Mouse (Mus musculus) kidney, postnatal 0 days (tissue): ENCODE measurements around the gene Wdr70. TPM values are rescaled to one million over a fixed set of nuclear protein-coding genes. Genes with fewer than 3 reads are reported as not detected.
A peak's percentile ranks its signal among the peaks of the same experiment; 100 is the strongest.
"Not testable (repeated sequence)": the region's sequence is repeated elsewhere in the genome, so short reads cannot be mapped to it uniquely, and the experiment has no call there.

Experiments
- ATAC-seq: fragments of 200-750 bp; cut with Nextera tagmentation; replicated peaks from 2 replicates; pipeline ENCODE4 v1.8.0; 2017; ENCODE audit warnings: low read depth, moderate number of reproducible peaks, moderate TSS enrichment, moderate library complexity; ENCODE audit not compliant: low FRiP score
- DNase-seq: peaks from one replicate; pipeline ENCODE4 v3.0.0-alpha.2; 2016; ENCODE audit warnings: low spot score
- H3K27ac ChIP-seq: fragments of 300-500 bp; sonication (generic); 2 replicates; pipeline ENCODE4 v1.5.1; 2014; ENCODE audit warnings: mild to moderate bottlenecking
- H3K27me3 ChIP-seq: fragments of 300-500 bp; sonication (generic); 2 replicates; pipeline ENCODE4 v1.6.1; 2014; ENCODE audit warnings: low read length, mixed read lengths; ENCODE audit not compliant: insufficient read depth
- H3K36me3 ChIP-seq: fragments of 300-500 bp; sonication (generic); 2 replicates; pipeline ENCODE4 v1.6.1; 2014; ENCODE audit warnings: low read length, mixed read lengths; ENCODE audit not compliant: insufficient read depth
- H3K4me1 ChIP-seq: fragments of 300-500 bp; sonication (generic); replicated peaks from 2 replicates; pipeline ENCODE4 v1.6.1; 2014; ENCODE audit warnings: antibody characterized with exemption, low read length, mixed read lengths; ENCODE audit not compliant: insufficient read depth
- H3K4me2 ChIP-seq: fragments of 300-500 bp; sonication (generic); 2 replicates; pipeline ENCODE4 v1.6.1; 2014; ENCODE audit warnings: mild to moderate bottlenecking, low read length, moderate library complexity, mixed read lengths
- H3K4me3 ChIP-seq: fragments of 300-500 bp; sonication (generic); replicated peaks from 2 replicates; pipeline ENCODE4 v1.5.1; 2014; ENCODE audit warnings: low read depth, low read length
- H3K9ac ChIP-seq: fragments of 300-500 bp; sonication (generic); 2 replicates; pipeline ENCODE4 v1.6.1; 2014; ENCODE audit warnings: low read depth, low read length
- H3K9me3 ChIP-seq: fragments of 300-500 bp; sonication (generic); replicated peaks from 2 replicates; pipeline ENCODE4 v1.6.1; 2016; ENCODE audit warnings: low read length, inconsistent platforms, mixed read lengths
- CTCF ChIP-seq: IDR thresholded peaks from 2 replicates; pipeline ENCODE4 v1.5.1; 2016; ENCODE audit warnings: antibody characterized with exemption, low read depth, mild to moderate bottlenecking, moderate library complexity
- WGBS: fragments of 180-500 bp; shearing (Covaris S2); extraction: QIAGEN DNeasy Blood & Tissue Kit; methylation state at CpG from one replicate; pipeline ENCODE4 v1.1.7; 2014; 5-methylcytosine and 5-hydroxymethylcytosine counted together
- polyA plus RNA-seq: library from polyadenylated mRNA; unstranded; fragments of >200 nt; fragmentation: Nextera tagmentation; extraction: Ambion mirVana; gene quantifications from 2 replicates; pipeline ENCODE4 v1.2.1, GENCODE M21; 2015

Gene Wdr70
- polyA plus RNA-seq, 1 experiment from 2014 or later: 39.5 TPM

GRCm38 (mm10) chr15:8088715-8089114 lies 10.3 kb downstream of the Wdr70 start:
- no peak overlapping the region for H3K27ac ChIP-seq
- no peak for TF ChIP-seq CTCF
- H3K36me3 ChIP-seq: peaks cover 12% of the 10 kb centered on the region
- 76% methylated on average over 3 of the region's 3 CpGs for WGBS
- H3K9ac ChIP-seq: no peak overlapping the region
- H3K4me2 ChIP-seq: no peak overlapping the region
- H3K9me3 ChIP-seq: no peaks in the 10 kb centered on the region
- no peak for DNase-seq
- 0 out of 2 replicates have a peak, but pooled peaks have one; percentile 29 for ATAC-seq
- no peaks in the 10 kb centered on the region for H3K27me3 ChIP-seq
- no peak overlapping the region for H3K4me3 ChIP-seq
- H3K4me1 ChIP-seq: no peaks in the 10 kb centered on the region

- no peak overlapping the region for H3K27ac ChIP-seq
- no peak overlapping the region for H3K9ac ChIP-seq
- H3K4me2 ChIP-seq: no peak overlapping the region
- no peak for ATAC-seq
- no peaks in the 10 kb centered on the region for H3K27me3 ChIP-seq
- H3K36me3 ChIP-seq: peaks cover 12% of the 10 kb centered on the region
- no peaks in the 10 kb centered on the region for H3K4me1 ChIP-seq
- no peak for TF ChIP-seq CTCF
- H3K4me3 ChIP-seq: no peak overlapping the region
- no peak for DNase-seq
- WGBS: 91% methylated on average over 4 of the region's 4 CpGs
- no peaks in the 10 kb centered on the region for H3K9me3 ChIP-seq
Observed at GRCm38 (mm10) chr15:8087293-8087692, 11.7 kb downstream of the Wdr70 start.

- H3K27ac ChIP-seq: no peak overlapping the region
- ATAC-seq (no peak), DNase-seq (no peak)
- WGBS: 94% methylated on average over 8 of the region's 8 CpGs
- H3K9me3 ChIP-seq: no peaks in the 10 kb centered on the region
- no peaks in the 10 kb centered on the region for H3K27me3 ChIP-seq
- H3K36me3 ChIP-seq: peaks cover 15% of the 10 kb centered on the region
- H3K4me3 ChIP-seq: no peak overlapping the region
- TF ChIP-seq CTCF: no peak
- H3K4me1 ChIP-seq: no peaks in the 10 kb centered on the region
- H3K9ac ChIP-seq: no peak overlapping the region
- no peak overlapping the region for H3K4me2 ChIP-seq
Observed at GRCm38 (mm10) chr15:8082139-8082538, 16.9 kb downstream of the Wdr70 start.

- H3K9ac ChIP-seq, DNase-seq, H3K27me3 ChIP-seq, H3K9me3 ChIP-seq, H3K4me1 ChIP-seq, H3K4me2 ChIP-seq, H3K4me3 ChIP-seq, H3K27ac ChIP-seq, ATAC-seq: not testable (repeated sequence)
- WGBS: 94% methylated on average over 3 of the region's 3 CpGs
- peaks cover 22% of the 10 kb centered on the region for H3K36me3 ChIP-seq
Observed at GRCm38 (mm10) chr15:8073159-8073558, 25.9 kb downstream of the Wdr70 start.

- no peak overlapping the region for H3K9ac ChIP-seq
- DNase-seq: peak; percentile 84
- H3K36me3 ChIP-seq: 0 out of 2 replicates have a peak, but pooled peaks cover 3% of the 10 kb centered on the region
- H3K27me3 ChIP-seq: no peaks in the 10 kb centered on the region
- 28% methylated on average over 6 of the region's 6 CpGs for WGBS
- peak overlapping the region; percentile 21; the same call in 1 of the 2 replicates for H3K4me2 ChIP-seq
- no peak overlapping the region for H3K27ac ChIP-seq
- no peak for ATAC-seq
- H3K4me1 ChIP-seq: no peaks in the 10 kb centered on the region
- TF ChIP-seq CTCF: peak; percentile 67
- no peaks in the 10 kb centered on the region for H3K9me3 ChIP-seq
- no peak overlapping the region for H3K4me3 ChIP-seq
Observed at GRCm38 (mm10) chr15:8065221-8065620, 33.8 kb downstream of the Wdr70 start.

DNA sequence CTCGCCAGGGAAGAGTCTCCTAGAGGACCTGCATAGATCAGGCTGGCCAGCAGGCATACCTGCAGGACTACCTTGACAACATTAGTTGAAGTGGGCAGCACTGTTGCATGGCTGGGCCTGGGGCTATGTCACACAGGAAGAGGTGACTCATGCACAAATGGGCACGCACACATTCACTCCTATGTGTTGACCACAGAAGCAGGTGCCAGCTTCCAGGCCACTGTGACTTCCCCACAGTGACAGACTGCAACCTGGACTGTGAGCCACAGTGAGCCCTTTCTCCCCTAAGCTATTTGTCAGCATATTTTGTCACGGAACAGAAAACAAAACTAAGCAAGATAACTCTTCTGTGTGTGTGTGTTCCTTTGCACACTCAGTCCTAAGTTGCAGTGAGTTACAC lies 47.8 kb downstream of the Wdr70 start:
- H3K4me3 ChIP-seq: no peak overlapping the region
- no peak overlapping the region for H3K4me2 ChIP-seq
- no peaks in the 10 kb centered on the region for H3K4me1 ChIP-seq
- H3K27ac ChIP-seq: no peak overlapping the region
- no peaks in the 10 kb centered on the region for H3K27me3 ChIP-seq
- TF ChIP-seq CTCF: no peak
- H3K9me3 ChIP-seq: no peaks in the 10 kb centered on the region
- ATAC-seq: no peak
- 0 out of 2 replicates have a peak, but pooled peaks cover 3% of the 10 kb centered on the region for H3K36me3 ChIP-seq
- DNase-seq: no peak
- WGBS: 90% methylated on average over 3 of the region's 3 CpGs
- H3K9ac ChIP-seq: no peak overlapping the region

DNA sequence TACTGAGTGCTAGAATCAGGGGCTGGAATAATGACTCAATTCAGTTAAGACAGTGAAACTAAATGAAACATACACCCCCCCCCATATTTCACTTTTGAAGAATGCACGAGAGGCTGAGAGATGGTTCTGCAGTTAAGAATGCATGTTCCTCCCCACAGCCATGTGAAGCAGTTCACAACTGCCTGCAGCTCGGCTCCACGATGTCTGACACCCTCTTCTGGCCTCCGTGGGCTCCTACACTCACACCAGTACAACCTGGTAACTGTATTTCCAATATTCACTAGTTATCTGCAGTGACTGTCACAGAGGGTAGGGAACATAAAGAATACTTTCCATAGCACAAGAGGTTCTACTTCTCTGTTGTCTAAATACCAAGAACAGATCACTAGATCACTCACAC lies 59.2 kb downstream of the Wdr70 start:
- TF ChIP-seq CTCF: peak; percentile 27; the same call in 1 of the 2 replicates
- no peak for DNase-seq
- H3K4me1 ChIP-seq: no peaks in the 10 kb centered on the region
- no peak overlapping the region for H3K9ac ChIP-seq
- WGBS: 82% methylated on average over 4 of the region's 4 CpGs
- no peaks in the 10 kb centered on the region for H3K36me3 ChIP-seq
- no peak overlapping the region for H3K27ac ChIP-seq
- H3K4me2 ChIP-seq: no peak overlapping the region
- no peaks in the 10 kb centered on the region for H3K27me3 ChIP-seq
- H3K4me3 ChIP-seq: no peak overlapping the region
- no peak for ATAC-seq
- no peaks in the 10 kb centered on the region for H3K9me3 ChIP-seq
